Mouse (Mus musculus) midbrain, embryonic 12.5 days (tissue): ENCODE data around the gene Timm17a. TPM values are rescaled to one million over a fixed set of nuclear protein-coding genes. Genes with fewer than 3 reads are reported as not detected.
A peak's percentile ranks its signal among the peaks of the same experiment; 100 is the strongest.

Experiments used
- ATAC-seq: fragments of 200-750 bp; cut with Nextera tagmentation; 2 replicates; pipeline ENCODE4 v1.8.0; 2017; ENCODE audit warnings: low read depth, moderate TSS enrichment, moderate library complexity; ENCODE audit not compliant: low FRiP score
- H3K27ac ChIP-seq: fragments of 300-500 bp; sonication (generic); replicated peaks from 2 replicates; pipeline ENCODE4 v1.5.1; 2016; ENCODE audit warnings: mild to moderate bottlenecking
- H3K27me3 ChIP-seq: fragments of 300-500 bp; sonication (generic); 2 replicates; pipeline ENCODE4 v1.6.1; 2016; ENCODE audit warnings: mild to moderate bottlenecking
- H3K36me3 ChIP-seq: fragments of 300-500 bp; sonication (generic); 2 replicates; pipeline ENCODE4 v1.6.1; 2016
- H3K4me1 ChIP-seq: fragments of 300-500 bp; sonication (generic); 2 replicates; pipeline ENCODE4 v1.6.1; 2016
- H3K4me2 ChIP-seq: fragments of 300-500 bp; sonication (generic); replicated peaks from 2 replicates; pipeline ENCODE4 v1.6.1; 2016; ENCODE audit warnings: mild to moderate bottlenecking, moderate library complexity
- H3K4me3 ChIP-seq: fragments of 300-500 bp; sonication (generic); 2 replicates; pipeline ENCODE4 v1.5.1; 2016; ENCODE audit warnings: mild to moderate bottlenecking
- H3K9ac ChIP-seq: fragments of 300-500 bp; sonication (generic); replicated peaks from 2 replicates; pipeline ENCODE4 v1.6.1; 2016; ENCODE audit warnings: mild to moderate bottlenecking, moderate library complexity
- H3K9me3 ChIP-seq: fragments of 300-500 bp; sonication (generic); 2 replicates; pipeline ENCODE4 v1.6.1; 2016; ENCODE audit warnings: mild to moderate bottlenecking
- whole genome bisulfite sequencing: fragments of 180-500 bp; shearing (Covaris S2); methylation state at CpG from one replicate; pipeline ENCODE4 v1.1.7; 2016; 5-methylcytosine and 5-hydroxymethylcytosine counted together
- polyA plus RNA-seq: library from polyadenylated mRNA; unstranded; fragments of >200 nt; fragmentation: Nextera tagmentation; extraction: Ambion mirVana; gene quantifications from 2 replicates; pipeline ENCODE4 v1.2.1, GENCODE M21; 2016

The Timm17a gene
- polyA plus RNA-seq, 1 experiment from 2014 or later, result 162 TPM

GRCm38 (mm10) chr1:135324571-135324970 lies 11.0 kb upstream of the Timm17a start, which contains the start of gene Lmod1:
TSS of gene Lmod1 (plus strand) at chr1:135324807.
- no peaks in the 10 kb centered on the region for H3K9me3 ChIP-seq
- H3K27ac ChIP-seq, result no peak within 1 kb of the TSS
- H3K27me3 ChIP-seq, result peaks cover 15% of the 10 kb centered on the region
- H3K9ac ChIP-seq, result no peak within 1 kb of the TSS
- H3K4me2 ChIP-seq, result no peak within 1 kb of the TSS
- no peak for ATAC-seq
- H3K4me3 ChIP-seq, result no peak within 1 kb of the TSS
- no peaks in the 10 kb centered on the region for H3K36me3 ChIP-seq
- no peaks in the 10 kb centered on the region for H3K4me1 ChIP-seq
- WGBS, result 17% methylated on average over 8 of the region's 8 CpGs

GRCm38 (mm10) chr1:135323367-135323901 lies 9.9 kb upstream of the Timm17a start:
- H3K4me3 ChIP-seq, result no peak overlapping the region
- no peaks in the 10 kb centered on the region for H3K9me3 ChIP-seq
- no peak overlapping the region for H3K4me2 ChIP-seq
- no peak overlapping the region for H3K27ac ChIP-seq
- no peak overlapping the region for H3K9ac ChIP-seq
- ATAC-seq, result no peak
- H3K27me3 ChIP-seq, result peaks cover 15% of the 10 kb centered on the region
- no peaks in the 10 kb centered on the region for H3K4me1 ChIP-seq
- no peaks in the 10 kb centered on the region for H3K36me3 ChIP-seq
- WGBS, result 88% methylated on average over 7 of the region's 7 CpGs

- Histone ChIP-seq H3K4me1 (peaks cover 23% of the 10 kb centered on the region), H3K9ac (no peak overlapping the region), H3K4me2 (peak overlapping the region; percentile 84), H3K4me3 (peak overlapping the region; percentile 93), H3K27ac (no peak overlapping the region), H3K27me3 (0 out of 2 replicates have a peak, but pooled peaks cover 3% of the 10 kb centered on the region), H3K9me3 (no peaks in the 10 kb centered on the region), H3K36me3 (peaks cover 29% of the 10 kb centered on the region)
- WGBS, result 88% methylated on average over 4 of the region's 4 CpGs
- ATAC-seq, result no peak
Measured at GRCm38 (mm10) chr1:135312201-135312600, 1.4 kb downstream of the Timm17a start.

GRCm38 (mm10) chr1:135311356-135311755 lies 2.2 kb downstream of the Timm17a start:
- H3K4me3 ChIP-seq, result no peak overlapping the region
- no peak overlapping the region for H3K27ac ChIP-seq
- no peak overlapping the region for H3K4me2 ChIP-seq
- 84% methylated on average over 6 of the region's 6 CpGs for WGBS
- ATAC-seq, result no peak
- no peaks in the 10 kb centered on the region for H3K9me3 ChIP-seq
- H3K9ac ChIP-seq, result no peak overlapping the region
- H3K36me3 ChIP-seq, result peaks cover 37% of the 10 kb centered on the region
- 0 out of 2 replicates have a peak, but pooled peaks cover 1% of the 10 kb centered on the region for H3K27me3 ChIP-seq
- peaks cover 23% of the 10 kb centered on the region for H3K4me1 ChIP-seq

- no peak overlapping the region for H3K4me3 ChIP-seq
- peaks cover 25% of the 10 kb centered on the region for H3K36me3 ChIP-seq
- H3K4me1 ChIP-seq, result no peaks in the 10 kb centered on the region
- H3K9me3 ChIP-seq, result no peaks in the 10 kb centered on the region
- H3K27me3 ChIP-seq, result no peaks in the 10 kb centered on the region
- no peak for ATAC-seq
- no peak overlapping the region for H3K4me2 ChIP-seq
- 84% methylated on average over 5 of the region's 5 CpGs for WGBS
- no peak overlapping the region for H3K9ac ChIP-seq
- no peak overlapping the region for H3K27ac ChIP-seq
Measured at GRCm38 (mm10) chr1:135290908-135291307, 22.7 kb downstream of the Timm17a start.

- ATAC-seq, result no peak
- 80% methylated on average over 2 of the region's 2 CpGs for WGBS
Measured at GRCm38 (mm10) chr1:135286311-135286710, 27.3 kb downstream of the Timm17a start.

GRCm38 (mm10) chr1:135283826-135284291 lies 29.7 kb downstream of the Timm17a start, which contains the start of gene Rnpep:
TSS of gene Rnpep (minus strand) at chr1:135284084.
- Histone ChIP-seq H3K27me3 (no peaks in the 10 kb centered on the region), H3K27ac (peak within 1 kb of the TSS; percentile 79), H3K4me1 (peaks cover 23% of the 10 kb centered on the region), H3K9ac (peak within 1 kb of the TSS; percentile 80), H3K9me3 (no peaks in the 10 kb centered on the region), H3K4me3 (peak within 1 kb of the TSS; percentile 61), H3K4me2 (peak within 1 kb of the TSS; percentile 79), H3K36me3 (0 out of 2 replicates have a peak, but pooled peaks cover 6% of the 10 kb centered on the region)
- peak; percentile 94 for ATAC-seq
- under 1% methylated on average over 36 of the region's 39 CpGs for WGBS

More at GRCm38 (mm10) chr1:135286311-135286710, 27.3 kb downstream of the Timm17a start:
- no peaks in the 10 kb centered on the region for H3K36me3 ChIP-seq
- no peaks in the 10 kb centered on the region for H3K27me3 ChIP-seq
- H3K9me3 ChIP-seq, result no peaks in the 10 kb centered on the region
- H3K9ac ChIP-seq, result no peak overlapping the region
- H3K4me2 ChIP-seq, result no peak overlapping the region
- no peak overlapping the region for H3K4me3 ChIP-seq
- H3K4me1 ChIP-seq, result peaks cover 22% of the 10 kb centered on the region
- H3K27ac ChIP-seq, result no peak overlapping the region

GRCm38 (mm10) chr1:135283287-135283825 lies 30.2 kb downstream of the Timm17a start:
- peak overlapping the region; percentile 79 for H3K4me2 ChIP-seq
- peak; percentile 85 for ATAC-seq
- peaks cover 9% of the 10 kb centered on the region for H3K36me3 ChIP-seq
- H3K9me3 ChIP-seq, result no peaks in the 10 kb centered on the region
- peak overlapping the region; percentile 79 for H3K27ac ChIP-seq
- no peaks in the 10 kb centered on the region for H3K27me3 ChIP-seq
- WGBS, result under 1% methylated on average over 48 of the region's 48 CpGs
- H3K4me3 ChIP-seq, result peak overlapping the region; percentile 61
- H3K9ac ChIP-seq, result peak overlapping the region; percentile 80
- H3K4me1 ChIP-seq, result peaks cover 23% of the 10 kb centered on the region

- Histone ChIP-seq H3K27me3 (no peaks in the 10 kb centered on the region), H3K4me2 (peak overlapping the region; percentile 79), H3K4me1 (peaks cover 23% of the 10 kb centered on the region), H3K9ac (peak overlapping the region; percentile 80), H3K27ac (peak overlapping the region; percentile 79), H3K36me3 (peaks cover 16% of the 10 kb centered on the region), H3K9me3 (no peaks in the 10 kb centered on the region), H3K4me3 (peak overlapping the region; percentile 61)
- WGBS, result 44% methylated on average over 13 of the region's 13 CpGs
- ATAC-seq, result no peak
Measured at GRCm38 (mm10) chr1:135282536-135283286, 30.9 kb downstream of the Timm17a start.

- Histone ChIP-seq H3K4me1 (peaks cover 23% of the 10 kb centered on the region), H3K9ac (no peak overlapping the region), H3K9me3 (no peaks in the 10 kb centered on the region), H3K27me3 (no peaks in the 10 kb centered on the region), H3K4me3 (no peak overlapping the region), H3K36me3 (peaks cover 24% of the 10 kb centered on the region), H3K27ac (no peak overlapping the region), H3K4me2 (no peak overlapping the region)
- no peak for ATAC-seq
- 95% methylated on average over 17 of the region's 17 CpGs for WGBS
Measured at GRCm38 (mm10) chr1:135281841-135282240, 31.7 kb downstream of the Timm17a start.

GRCm38 (mm10) chr1:135280646-135281045 lies 32.9 kb downstream of the Timm17a start:
- H3K4me2 ChIP-seq, result no peak overlapping the region
- peaks cover 35% of the 10 kb centered on the region for H3K36me3 ChIP-seq
- no peak overlapping the region for H3K27ac ChIP-seq
- H3K4me1 ChIP-seq, result peaks cover 23% of the 10 kb centered on the region
- ATAC-seq, result no peak
- 86% methylated on average over 9 of the region's 9 CpGs for WGBS
- no peak overlapping the region for H3K4me3 ChIP-seq
- no peaks in the 10 kb centered on the region for H3K27me3 ChIP-seq
- no peak overlapping the region for H3K9ac ChIP-seq
- no peaks in the 10 kb centered on the region for H3K9me3 ChIP-seq

- H3K27me3 ChIP-seq, result no peaks in the 10 kb centered on the region
- peaks cover 62% of the 10 kb centered on the region for H3K36me3 ChIP-seq
- H3K4me1 ChIP-seq, result no peaks in the 10 kb centered on the region
- H3K27ac ChIP-seq, result no peak overlapping the region
- ATAC-seq, result no peak
- no peak overlapping the region for H3K4me2 ChIP-seq
- 89% methylated on average over 9 of the region's 9 CpGs for WGBS
- no peak overlapping the region for H3K9ac ChIP-seq
- H3K9me3 ChIP-seq, result no peaks in the 10 kb centered on the region
- H3K4me3 ChIP-seq, result no peak overlapping the region
Measured at GRCm38 (mm10) chr1:135271371-135271770, 42.2 kb downstream of the Timm17a start.
